Mouse (Mus musculus): Measurements from ENCODE around the gene Lipc. TPM values are rescaled to one million over a fixed set of nuclear protein-coding genes. Genes with fewer than 3 reads are reported as not detected.

Lipc gene
- 0.09 TPM in 1 of 2 replicates, not detected in the other for polyA plus RNA-seq (2015; fragmentation: Nextera tagmentation; extraction: Ambion mirVana)

- no peak for ATAC-seq (replicated peaks)
- WGBS, result 88% methylated on average over 4 of the region's 4 CpGs
- Histone ChIP-seq H3K27ac (no peak within 1 kb of the TSS), H3K9me3 (no peaks in the 10 kb centered on the region), H3K4me3 (no peak within 1 kb of the TSS), H3K4me1 (no peaks in the 10 kb centered on the region), H3K4me2 (no peak within 1 kb of the TSS), H3K27me3 (replicated peaks) (no peaks in the 10 kb centered on the region), H3K9ac (no peak within 1 kb of the TSS), H3K36me3 (replicated peaks) (no peaks in the 10 kb centered on the region)
Measured at GRCm38 (mm10) chr9:70952126-70952525, at the start of gene Lipc. Gene Lipc, minus strand, starts transcription at chr9:70952226.

- Histone ChIP-seq H3K27me3 (replicated peaks) (no peaks in the 10 kb centered on the region), H3K4me3 (no peak overlapping the region), H3K9me3 (no peaks in the 10 kb centered on the region), H3K9ac (no peak overlapping the region), H3K4me1 (no peaks in the 10 kb centered on the region), H3K27ac (no peak overlapping the region), H3K4me2 (no peak overlapping the region), H3K36me3 (replicated peaks) (no peaks in the 10 kb centered on the region)
- no peak for ATAC-seq (replicated peaks)
- WGBS, result 81% methylated on average over 4 of the region's 4 CpGs
Measured at GRCm38 (mm10) chr9:70999161-70999560, 47.1 kb upstream of the Lipc start.

GRCm38 (mm10) chr9:70998719-70999118 lies 46.7 kb upstream of the Lipc start:
- Histone ChIP-seq H3K27me3 (replicated peaks) (no peaks in the 10 kb centered on the region), H3K9ac (no peak overlapping the region), H3K9me3 (no peaks in the 10 kb centered on the region), H3K4me1 (no peaks in the 10 kb centered on the region), H3K27ac (no peak overlapping the region), H3K4me2 (no peak overlapping the region), H3K36me3 (replicated peaks) (no peaks in the 10 kb centered on the region), H3K4me3 (no peak overlapping the region)
- no peak for ATAC-seq (replicated peaks)
- 74% methylated on average over 6 of the region's 6 CpGs for WGBS

GRCm38 (mm10) chr9:70993326-70993725 lies 41.3 kb upstream of the Lipc start:
- H3K27ac ChIP-seq, result no peak overlapping the region
- H3K4me1 ChIP-seq, result no peaks in the 10 kb centered on the region
- no peaks in the 10 kb centered on the region for H3K9me3 ChIP-seq
- no peak overlapping the region for H3K4me3 ChIP-seq
- H3K36me3 ChIP-seq (replicated peaks), result no peaks in the 10 kb centered on the region
- H3K27me3 ChIP-seq (replicated peaks), result no peaks in the 10 kb centered on the region
- ATAC-seq (replicated peaks), result no peak
- no peak overlapping the region for H3K4me2 ChIP-seq
- no peak overlapping the region for H3K9ac ChIP-seq
- WGBS, result 49% methylated on average over 6 of the region's 6 CpGs

- H3K27ac ChIP-seq, result no peak overlapping the region
- H3K4me1 ChIP-seq, result no peaks in the 10 kb centered on the region; the same call in 1 of the 2 replicates
- H3K9ac ChIP-seq, result no peak overlapping the region
- no peaks in the 10 kb centered on the region for H3K27me3 ChIP-seq (replicated peaks)
- WGBS, result 90% methylated on average over 5 of the region's 5 CpGs
- H3K36me3 ChIP-seq (replicated peaks), result no peaks in the 10 kb centered on the region
- H3K4me2 ChIP-seq, result no peak overlapping the region
- no peak overlapping the region for H3K4me3 ChIP-seq
- no peak for ATAC-seq (replicated peaks)
- no peaks in the 10 kb centered on the region for H3K9me3 ChIP-seq
Measured at GRCm38 (mm10) chr9:70991401-70991800, 39.4 kb upstream of the Lipc start.

GRCm38 (mm10) chr9:70987210-70987609 lies 35.2 kb upstream of the Lipc start:
- peak; percentile 48; the same call in 1 of the 2 replicates for ATAC-seq (replicated peaks)
- H3K9me3 ChIP-seq, result no peaks in the 10 kb centered on the region
- H3K4me1 ChIP-seq, result no peaks in the 10 kb centered on the region; the same call in 1 of the 2 replicates
- H3K9ac ChIP-seq, result no peak overlapping the region
- WGBS, result 28% methylated on average over 2 of the region's 2 CpGs
- H3K27me3 ChIP-seq (replicated peaks), result no peaks in the 10 kb centered on the region
- no peaks in the 10 kb centered on the region for H3K36me3 ChIP-seq (replicated peaks)
- H3K27ac ChIP-seq, result no peak overlapping the region
- no peak overlapping the region for H3K4me2 ChIP-seq
- H3K4me3 ChIP-seq, result no peak overlapping the region

- Histone ChIP-seq H3K4me3 (no peak overlapping the region), H3K4me1 (no peaks in the 10 kb centered on the region; the same call in 1 of the 2 replicates), H3K9me3 (no peaks in the 10 kb centered on the region), H3K27me3 (replicated peaks) (no peaks in the 10 kb centered on the region), H3K9ac (no peak overlapping the region), H3K36me3 (replicated peaks) (no peaks in the 10 kb centered on the region), H3K4me2 (no peak overlapping the region), H3K27ac (no peak overlapping the region)
- WGBS, result 95% methylated on average over 3 of the region's 3 CpGs
- ATAC-seq (replicated peaks), result no peak
Measured at GRCm38 (mm10) chr9:70982991-70983480, 31.0 kb upstream of the Lipc start.

- H3K27ac ChIP-seq, result no peak overlapping the region
- H3K27me3 ChIP-seq (replicated peaks), result no peaks in the 10 kb centered on the region
- ATAC-seq (replicated peaks), result no peak
- H3K4me3 ChIP-seq, result no peak overlapping the region
- H3K9ac ChIP-seq, result no peak overlapping the region
- H3K4me2 ChIP-seq, result no peak overlapping the region
- H3K36me3 ChIP-seq (replicated peaks), result no peaks in the 10 kb centered on the region
- 100% methylated on average over 1 of the region's 1 CpGs for WGBS
- no peaks in the 10 kb centered on the region for H3K9me3 ChIP-seq
- no peaks in the 10 kb centered on the region; the same call in 1 of the 2 replicates for H3K4me1 ChIP-seq
Measured at GRCm38 (mm10) chr9:70981721-70982120, 29.7 kb upstream of the Lipc start.

- Histone ChIP-seq H3K4me3 (no peak overlapping the region), H3K27ac (no peak overlapping the region), H3K27me3 (replicated peaks) (no peaks in the 10 kb centered on the region), H3K4me1 (no peaks in the 10 kb centered on the region), H3K9ac (no peak overlapping the region), H3K4me2 (no peak overlapping the region), H3K36me3 (replicated peaks) (no peaks in the 10 kb centered on the region), H3K9me3 (no peaks in the 10 kb centered on the region)
- no peak for ATAC-seq (replicated peaks)
- WGBS, result 97% methylated on average over 2 of the region's 2 CpGs
Measured at GRCm38 (mm10) chr9:70979641-70980040, 27.6 kb upstream of the Lipc start.

GRCm38 (mm10) chr9:70979171-70979570 lies 27.1 kb upstream of the Lipc start:
- Histone ChIP-seq H3K4me3 (no peak overlapping the region), H3K27me3 (replicated peaks) (no peaks in the 10 kb centered on the region), H3K36me3 (replicated peaks) (no peaks in the 10 kb centered on the region), H3K4me1 (no peaks in the 10 kb centered on the region), H3K9ac (no peak overlapping the region), H3K9me3 (no peaks in the 10 kb centered on the region), H3K4me2 (no peak overlapping the region), H3K27ac (no peak overlapping the region)
- no peak for ATAC-seq (replicated peaks)
- WGBS, result 95% methylated on average over 5 of the region's 5 CpGs

- WGBS, result 56% methylated on average over 1 of the region's 1 CpGs
- Histone ChIP-seq H3K4me2 (no peak overlapping the region), H3K4me3 (no peak overlapping the region)
Measured at GRCm38 (mm10) chr9:70977392-70977791, 25.4 kb upstream of the Lipc start.

GRCm38 (mm10) chr9:70975921-70976320 lies 23.9 kb upstream of the Lipc start:
- Histone ChIP-seq H3K4me1 (no peaks in the 10 kb centered on the region), H3K9ac (no peak overlapping the region), H3K9me3 (no peaks in the 10 kb centered on the region), H3K4me3 (no peak overlapping the region), H3K4me2 (no peak overlapping the region), H3K27me3 (replicated peaks) (no peaks in the 10 kb centered on the region), H3K27ac (no peak overlapping the region), H3K36me3 (replicated peaks) (no peaks in the 10 kb centered on the region)
- no peak for ATAC-seq (replicated peaks)
- 98% methylated on average over 2 of the region's 2 CpGs for WGBS

More at GRCm38 (mm10) chr9:70977392-70977791, 25.4 kb upstream of the Lipc start:
- no peak for ATAC-seq (replicated peaks)
- Histone ChIP-seq H3K27ac (no peak overlapping the region), H3K36me3 (replicated peaks) (no peaks in the 10 kb centered on the region), H3K27me3 (replicated peaks) (no peaks in the 10 kb centered on the region), H3K4me1 (no peaks in the 10 kb centered on the region), H3K9ac (no peak overlapping the region), H3K9me3 (no peaks in the 10 kb centered on the region)

GRCm38 (mm10) chr9:70973286-70973685 lies 21.3 kb upstream of the Lipc start:
- Histone ChIP-seq H3K9me3 (no peaks in the 10 kb centered on the region), H3K4me1 (no peaks in the 10 kb centered on the region), H3K36me3 (replicated peaks) (no peaks in the 10 kb centered on the region), H3K4me2 (no peak overlapping the region), H3K27me3 (replicated peaks) (no peaks in the 10 kb centered on the region), H3K27ac (no peak overlapping the region), H3K4me3 (no peak overlapping the region), H3K9ac (no peak overlapping the region)
- no peak for ATAC-seq (replicated peaks)
